Mouse (Mus musculus) frontal cortex, postnatal 25 days (tissue): ENCODE measurements around the gene Cops9.
A peak's percentile ranks its signal among the peaks of the same experiment; 100 is the strongest.

ENCODE experiments used
- DNase-seq, 2 experiments: peaks; one replicate each; pipeline ENCODE4 v3.0.0; 2022; ENCODE audit warnings: low spot score in 2 of 2

Gene Cops9

GRCm38 (mm10) chr1:92647026-92647425 is 5.2 kb upstream of the Cops9 start:
- no peak for DNase-seq

GRCm38 (mm10) chr1:92646601-92647000 is 4.8 kb upstream of the Cops9 start:
- DNase-seq = no peak

GRCm38 (mm10) chr1:92646111-92646510 is 4.3 kb upstream of the Cops9 start:
- no peak for DNase-seq

- no peak for DNase-seq
Observed at GRCm38 (mm10) chr1:92644916-92645315, 3.1 kb upstream of the Cops9 start.

GRCm38 (mm10) chr1:92643691-92644090 is 1.9 kb upstream of the Cops9 start:
- DNase-seq = no peak

- DNase-seq = no peak
Observed at GRCm38 (mm10) chr1:92640393-92640792, 1.4 kb downstream of the Cops9 start.

GRCm38 (mm10) chr1:92638736-92639135 is 3.0 kb downstream of the Cops9 start:
- no peak for DNase-seq

GRCm38 (mm10) chr1:92638181-92638580 is 3.6 kb downstream of the Cops9 start:
- DNase-seq = no peak

- DNase-seq = no peak
Observed at GRCm38 (mm10) chr1:92637501-92638172, 4.1 kb downstream of the Cops9 start.

- DNase-seq = no peak
Observed at GRCm38 (mm10) chr1:92636676-92637075, 5.1 kb downstream of the Cops9 start.

GRCm38 (mm10) chr1:92636015-92636414 is 5.8 kb downstream of the Cops9 start:
- DNase-seq = no peak

GRCm38 (mm10) chr1:92634976-92635599 is 6.7 kb downstream of the Cops9 start:
- no peak for DNase-seq

- DNase-seq = no peak
Observed at GRCm38 (mm10) chr1:92634569-92634968, 7.2 kb downstream of the Cops9 start.

- no peak for DNase-seq
Observed at GRCm38 (mm10) chr1:92633726-92634125, 8.1 kb downstream of the Cops9 start.

- no peak for DNase-seq
Observed at GRCm38 (mm10) chr1:92632948-92633347, 8.8 kb downstream of the Cops9 start.

GRCm38 (mm10) chr1:92632196-92632595 is 9.6 kb downstream of the Cops9 start:
- DNase-seq = no peak

GRCm38 (mm10) chr1:92628227-92628626 is 13.6 kb downstream of the Cops9 start:
- DNase-seq = no peak

- DNase-seq = no peak
Observed at GRCm38 (mm10) chr1:92618360-92618759, 23.4 kb downstream of the Cops9 start.

- DNase-seq = no peak
Observed at GRCm38 (mm10) chr1:92617488-92617887, 24.3 kb downstream of the Cops9 start, which contains the start of gene Olfr12. TSS of gene Olfr12 (plus strand) at chr1:92617788.

GRCm38 (mm10) chr1:92616046-92616445 is 25.7 kb downstream of the Cops9 start:
- no peak for DNase-seq

- no peak for DNase-seq
Observed at GRCm38 (mm10) chr1:92614516-92614915, 27.3 kb downstream of the Cops9 start.

GRCm38 (mm10) chr1:92613175-92613574 is 28.6 kb downstream of the Cops9 start:
- no peak for DNase-seq

GRCm38 (mm10) chr1:92611008-92611407 is 30.8 kb downstream of the Cops9 start:
- DNase-seq = peak; percentile 40 to 52

- DNase-seq = no peak
Observed at GRCm38 (mm10) chr1:92607711-92608110, 34.1 kb downstream of the Cops9 start.
